Mouse (Mus musculus): ENCODE measurements around the gene Bcar1.

The Bcar1 gene

GRCm38 (mm10) chr8:111715514-111715913 is 28.1 kb downstream of the Bcar1 start:
- in situ Hi-C loops (cut with MseI, MboI), result no loop called here

GRCm38 (mm10) chr8:111714295-111714694 is 29.3 kb downstream of the Bcar1 start:
- in situ Hi-C loops (cut with MseI, MboI), result no loop called here

- in situ Hi-C loops (cut with MseI, MboI), result no loop called here
These were observed 29.8 kb downstream of the Bcar1 start for GRCm38 (mm10) chr8:111713817-111714216.

GRCm38 (mm10) chr8:111713291-111713690 is 30.3 kb downstream of the Bcar1 start:
- in situ Hi-C loops (cut with MseI, MboI), result no loop called here

- in situ Hi-C loops (cut with MseI, MboI), result no loop called here
These were observed 31.0 kb downstream of the Bcar1 start for GRCm38 (mm10) chr8:111712588-111712987.

- in situ Hi-C loops (cut with MseI, MboI), result no loop called here
These were observed 31.5 kb downstream of the Bcar1 start for GRCm38 (mm10) chr8:111712135-111712534.

- in situ Hi-C loops (cut with MseI, MboI), result no loop called here
These were observed 32.7 kb downstream of the Bcar1 start for GRCm38 (mm10) chr8:111710777-111711485.

GRCm38 (mm10) chr8:111709223-111709622 is 34.4 kb downstream of the Bcar1 start:
- in situ Hi-C loops (cut with MseI, MboI), result no loop called here

- in situ Hi-C loops (cut with MseI, MboI), result no loop called here
These were observed 35.3 kb downstream of the Bcar1 start for GRCm38 (mm10) chr8:111708265-111708664.

GRCm38 (mm10) chr8:111705699-111706098 is 37.9 kb downstream of the Bcar1 start:
- in situ Hi-C loops (cut with MseI, MboI), result no loop called here

GRCm38 (mm10) chr8:111705222-111705621 is 38.4 kb downstream of the Bcar1 start:
- in situ Hi-C loops (cut with MseI, MboI), result no loop called here

- in situ Hi-C loops (cut with MseI, MboI), result no loop called here
These were observed 39.0 kb downstream of the Bcar1 start for GRCm38 (mm10) chr8:111704585-111704984.

- in situ Hi-C loops (cut with MseI, MboI), result no loop called here
These were observed 42.2 kb downstream of the Bcar1 start for GRCm38 (mm10) chr8:111701380-111701779.

GRCm38 (mm10) chr8:111700740-111701139 is 42.9 kb downstream of the Bcar1 start:
- in situ Hi-C loops (cut with MseI, MboI), result no loop called here

GRCm38 (mm10) chr8:111700201-111700600 is 43.4 kb downstream of the Bcar1 start:
- in situ Hi-C loops (cut with MseI, MboI), result no loop called here

- in situ Hi-C loops (cut with MseI, MboI), result no loop called here
These were observed 44.6 kb downstream of the Bcar1 start for GRCm38 (mm10) chr8:111699035-111699434.

GRCm38 (mm10) chr8:111697655-111698054 is 46.0 kb downstream of the Bcar1 start:
- in situ Hi-C loops (cut with MseI, MboI), result no loop called here

GRCm38 (mm10) chr8:111695441-111695840 is 48.2 kb downstream of the Bcar1 start:
- in situ Hi-C loops (cut with MseI, MboI), result no loop called here

- in situ Hi-C loops (cut with MseI, MboI), result no loop called here
These were observed 50.3 kb downstream of the Bcar1 start for GRCm38 (mm10) chr8:111693261-111693741.

GRCm38 (mm10) chr8:111690960-111691445 is 52.6 kb downstream of the Bcar1 start, which contains the start of gene Ctrb1:
TSS of gene Ctrb1 (minus strand) at chr8:111691010.
- in situ Hi-C loops (cut with MseI, MboI), result no loop called here

- in situ Hi-C loops (cut with MseI, MboI), result loop anchor here in 1 of 2 experiments (10.0 kb wide), 1 partner anchor 138 kb away; no protein-coding TSS in a partner anchor
These were observed 56.7 kb downstream of the Bcar1 start for GRCm38 (mm10) chr8:111686881-111687280.

- in situ Hi-C loops (cut with MseI, MboI), result loop anchor here in 1 of 2 experiments (10.0 kb wide), 1 partner anchor 142 kb away; no protein-coding TSS in a partner anchor
These were observed 61.1 kb downstream of the Bcar1 start for GRCm38 (mm10) chr8:111682521-111682920.

- in situ Hi-C loops (cut with MseI, MboI), result loop anchor here in 1 of 2 experiments (10.0 kb wide), 1 partner anchor 144 kb away; no protein-coding TSS in a partner anchor
These were observed 62.5 kb downstream of the Bcar1 start for GRCm38 (mm10) chr8:111681153-111681552.

Measured in mouse trophoblast stem cell (cell line).